Mouse (Mus musculus): ENCODE results near the gene Kel. TPM values are rescaled to one million over a fixed set of nuclear protein-coding genes. Genes with fewer than 3 reads are reported as not detected.

Kel gene
- not detected for polyA plus RNA-seq (2012; fragmentation: generic; extraction: Trizol)

GRCm38 (mm10) chr6:41704123-41704522, at the start of gene Kel:
Gene Kel (minus strand): TSS chr6:41704339.

GRCm38 (mm10) chr6:41684131-41684530, 20.0 kb downstream of the Kel start, which contains the start of gene Llcfc1:
Gene Llcfc1 (plus strand): TSS chr6:41684431.

GRCm38 (mm10) chr6:41680669-41681068, 23.5 kb downstream of the Kel start, which contains the start of gene Trpv5:
Gene Trpv5 (minus strand): TSS chr6:41680769.

Other genes with a start within 250 kb of the Kel start
- not detected for gene Prss1, start 245.4 kb downstream of the Kel start, polyA plus RNA-seq (2012; fragmentation: generic; extraction: Trizol)
- under 1 TPM in 1 of 2 experiments, not detected in 1; 0.75 TPM for gene Prss2, start 182.6 kb downstream of the Kel start, polyA plus RNA-seq (2012; fragmentation: generic; extraction: Trizol)
- gene Ephb6, start 98.9 kb downstream of the Kel start, polyA plus RNA-seq (2012; fragmentation: generic; extraction: Trizol), result 100 to 1,000 TPM in 1 of 2 experiments, 10 to 100 TPM in 1; 19.8 to 104 TPM
- under 1 TPM; 0.01 to 0.53 TPM for gene Trpv6, start 67.9 kb downstream of the Kel start, polyA plus RNA-seq (2012; fragmentation: generic; extraction: Trizol)
- not detected for gene Trpv5, start 23.6 kb downstream of the Kel start, polyA plus RNA-seq (2012; fragmentation: generic; extraction: Trizol)
- not detected for gene Llcfc1, start 19.9 kb downstream of the Kel start, polyA plus RNA-seq (2012; fragmentation: generic; extraction: Trizol)
- not detected for gene Olfr459, start 70.8 kb upstream of the Kel start, polyA plus RNA-seq (2012; fragmentation: generic; extraction: Trizol)
- gene Pip, start 143.2 kb upstream of the Kel start, polyA plus RNA-seq (2012; fragmentation: generic; extraction: Trizol), result not detected
- not detected for gene Sval2, start 148.7 kb upstream of the Kel start, polyA plus RNA-seq (2012; fragmentation: generic; extraction: Trizol)
- not detected for gene Sval1, start 247.3 kb upstream of the Kel start, polyA plus RNA-seq (2012; fragmentation: generic; extraction: Trizol)